Mouse (Mus musculus) lung, embryonic 16.5 days (tissue): ENCODE data around the gene Mrgprh. TPM values are rescaled to one million over a fixed set of nuclear protein-coding genes. Genes with fewer than 3 reads are reported as not detected.

Source experiments
- ATAC-seq: fragments of 200-750 bp; cut with Nextera tagmentation; 2 replicates; pipeline ENCODE4 v1.8.0; 2017; ENCODE audit warnings: low read depth, mild to moderate bottlenecking, moderate library complexity
- H3K27ac ChIP-seq: fragments of 300-500 bp; sonication (generic); 2 replicates; pipeline ENCODE4 v1.5.1; 2014; ENCODE audit warnings: mild to moderate bottlenecking, control low read depth, low read length
- H3K27me3 ChIP-seq: fragments of 300-500 bp; sonication (generic); 2 replicates; pipeline ENCODE4 v1.6.1; 2014; ENCODE audit warnings: low read depth, low read length, mixed read lengths; ENCODE audit not compliant: control insufficient read depth, insufficient read depth
- H3K36me3 ChIP-seq: fragments of 300-500 bp; sonication (generic); 2 replicates; pipeline ENCODE4 v1.6.1; 2014; ENCODE audit warnings: low read length; ENCODE audit not compliant: control insufficient read depth, insufficient read depth
- H3K4me1 ChIP-seq: fragments of 300-500 bp; sonication (generic); replicated peaks from 2 replicates; pipeline ENCODE4 v1.6.1; 2014; ENCODE audit warnings: low read length, mixed read lengths; ENCODE audit not compliant: control insufficient read depth, insufficient read depth
- H3K4me2 ChIP-seq: fragments of 300-500 bp; sonication (generic); 2 replicates; pipeline ENCODE4 v1.6.1; 2014; ENCODE audit warnings: low read depth, low read length, control low read depth
- H3K4me3 ChIP-seq: fragments of 300-500 bp; sonication (generic); 2 replicates; pipeline ENCODE4 v1.5.1; 2014; ENCODE audit warnings: mild to moderate bottlenecking, low read length, control low read depth
- H3K9ac ChIP-seq: fragments of 300-500 bp; sonication (generic); 2 replicates; pipeline ENCODE4 v1.6.1; 2014; ENCODE audit warnings: low read length, control low read depth
- H3K9me3 ChIP-seq: fragments of 300-500 bp; sonication (generic); 2 replicates; pipeline ENCODE4 v1.6.1; 2016; ENCODE audit warnings: low read length; ENCODE audit not compliant: control insufficient read depth
- WGBS: fragments of 180-500 bp; shearing (Covaris S2); extraction: QIAGEN DNeasy Blood & Tissue Kit; methylation state at CpG from one replicate; pipeline ENCODE4 v1.1.7; 2014; 5-methylcytosine and 5-hydroxymethylcytosine counted together
- polyA plus RNA-seq: library from polyadenylated mRNA; unstranded; fragments of >200 nt; fragmentation: Nextera tagmentation; extraction: Ambion mirVana; gene quantifications from 2 replicates; pipeline ENCODE4 v1.2.1, GENCODE M21; 2015

Mrgprh gene
- polyA plus RNA-seq, 1 experiment from 2014 or later, result not detected

DNA sequence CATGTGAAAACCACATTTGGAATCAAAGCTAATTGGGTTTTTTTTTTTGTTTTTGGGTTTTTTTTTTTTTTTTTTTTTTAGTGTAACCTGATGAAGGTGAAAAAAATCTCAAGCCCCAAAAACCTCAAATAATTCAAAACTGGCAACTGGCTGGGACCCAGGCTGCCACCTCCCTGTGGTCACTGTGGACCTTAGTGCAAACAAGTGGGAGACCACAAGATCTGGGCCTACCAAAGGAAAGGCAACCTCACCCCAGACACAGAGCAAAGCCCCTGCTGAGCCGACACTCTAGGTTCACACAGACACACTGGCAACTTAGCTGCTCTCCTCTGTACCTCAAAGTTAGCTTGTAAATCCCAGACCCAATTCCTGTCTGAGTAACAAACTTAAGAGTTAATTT is 28.5 kb downstream of the Mrgprh start:
- Histone ChIP-seq H3K4me2 (no peak overlapping the region), H3K4me1 (peaks cover 5% of the 10 kb centered on the region; the same call in 1 of the 2 replicates), H3K36me3 (peaks cover 2% of the 10 kb centered on the region; the same call in 1 of the 2 replicates), H3K4me3 (no peak overlapping the region), H3K27ac (0 out of 2 replicates have a peak overlapping the region, but pooled peaks have one; percentile 8), H3K9ac (no peak overlapping the region), H3K27me3 (no peaks in the 10 kb centered on the region), H3K9me3 (no peaks in the 10 kb centered on the region)
- no peak for ATAC-seq
- WGBS, result 70% methylated on average over 1 of the region's 1 CpGs

DNA sequence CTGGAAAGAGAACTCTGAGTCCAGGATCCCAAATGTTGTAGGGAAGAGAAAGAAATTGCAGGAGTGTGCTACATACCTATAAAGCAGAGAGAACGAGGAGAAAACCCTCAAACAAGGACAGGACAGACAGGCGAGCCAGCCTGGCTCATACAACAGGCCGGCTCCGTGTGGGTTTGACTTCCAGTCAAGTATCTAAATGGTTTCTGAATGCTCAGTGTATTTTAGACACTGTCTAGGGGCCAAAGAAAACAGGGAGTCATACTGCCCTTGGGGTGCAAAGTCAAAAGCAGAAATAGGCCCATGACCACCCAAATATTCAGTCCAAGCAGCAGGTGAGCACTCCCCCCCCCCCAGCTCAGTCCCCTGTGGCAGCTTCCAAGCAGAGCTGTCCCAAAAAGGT is 30.0 kb downstream of the Mrgprh start:
- Histone ChIP-seq H3K4me1 (peaks cover 5% of the 10 kb centered on the region; the same call in 1 of the 2 replicates), H3K27me3 (no peaks in the 10 kb centered on the region), H3K27ac (no peak overlapping the region), H3K4me3 (no peak overlapping the region), H3K9me3 (no peaks in the 10 kb centered on the region), H3K9ac (no peak overlapping the region), H3K4me2 (no peak overlapping the region), H3K36me3 (peaks cover 2% of the 10 kb centered on the region; the same call in 1 of the 2 replicates)
- no peak for ATAC-seq
- 89% methylated on average over 4 of the region's 4 CpGs for WGBS

DNA sequence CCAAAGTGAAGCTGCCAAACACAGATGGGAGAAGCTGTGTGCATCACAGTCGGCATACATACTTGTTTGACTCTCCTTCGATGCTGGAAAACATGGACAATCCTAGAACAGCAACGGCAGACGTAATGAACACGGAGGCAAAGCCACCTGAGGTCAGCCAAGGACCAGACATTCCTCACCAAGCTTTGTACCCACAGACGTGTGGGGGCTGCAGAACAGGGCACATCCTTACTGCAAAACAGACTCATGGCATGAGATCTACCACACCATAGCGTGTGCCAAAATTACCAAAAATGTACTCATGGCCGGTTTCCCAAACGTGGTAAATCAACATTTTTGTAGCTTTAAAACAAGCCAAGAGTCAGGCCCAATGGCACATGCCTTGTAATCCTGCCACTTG is 30.6 kb downstream of the Mrgprh start:
- H3K9ac ChIP-seq, result no peak overlapping the region
- H3K27ac ChIP-seq, result no peak overlapping the region
- no peak for ATAC-seq
- H3K27me3 ChIP-seq, result no peaks in the 10 kb centered on the region
- H3K9me3 ChIP-seq, result no peaks in the 10 kb centered on the region
- WGBS, result 88% methylated on average over 9 of the region's 9 CpGs
- no peak overlapping the region for H3K4me2 ChIP-seq
- H3K4me3 ChIP-seq, result no peak overlapping the region
- H3K4me1 ChIP-seq, result peaks cover 5% of the 10 kb centered on the region; the same call in 1 of the 2 replicates
- H3K36me3 ChIP-seq, result peaks cover 2% of the 10 kb centered on the region; the same call in 1 of the 2 replicates

DNA sequence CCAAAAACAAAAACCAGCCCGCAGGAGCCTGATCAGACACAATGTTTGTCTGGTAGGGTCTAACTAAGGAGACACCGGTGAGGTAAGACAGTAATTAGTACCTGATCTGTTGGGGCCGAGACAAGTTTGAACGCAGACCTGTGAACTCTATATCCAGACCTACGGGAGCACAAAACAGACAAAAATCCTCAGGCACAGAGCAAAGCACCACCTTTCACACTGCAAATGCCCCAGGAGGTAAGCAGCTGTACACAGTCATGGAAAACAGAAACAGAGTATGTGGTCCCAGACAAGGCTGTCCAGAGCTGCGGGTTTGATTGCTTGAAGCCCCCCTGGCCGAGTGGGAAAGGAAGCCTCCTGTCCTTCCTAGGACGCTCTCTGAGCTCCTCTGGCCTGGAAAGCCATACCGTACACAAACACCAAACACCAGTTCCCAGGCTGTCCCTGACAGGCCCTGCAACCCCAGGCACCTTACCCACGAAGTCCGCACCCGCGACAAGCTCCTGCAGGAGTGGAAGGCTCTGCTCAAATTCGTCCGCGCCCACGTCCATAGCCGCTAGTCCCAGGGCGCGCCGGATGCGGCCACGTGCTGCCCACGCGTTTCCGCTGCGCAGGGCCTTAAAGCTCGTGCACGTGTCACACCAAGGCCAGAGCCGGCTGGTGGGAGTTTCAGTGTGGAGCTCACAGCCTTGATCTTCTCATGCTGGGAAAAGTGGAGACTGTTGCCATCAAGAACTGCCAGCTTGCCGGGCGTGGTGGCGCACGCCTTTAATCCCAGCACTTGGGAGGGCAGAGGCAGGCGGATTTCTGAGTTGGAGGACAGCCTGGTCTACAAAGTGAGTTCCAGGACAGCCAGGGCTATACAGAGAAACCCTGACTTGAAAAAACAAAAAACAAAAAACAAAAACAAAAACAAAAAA is 33.8 kb downstream of the Mrgprh start, which contains the start of gene Pnldc1:
Gene Pnldc1 (minus strand): TSS at position 870 of the 920 bp plus-strand sequence.
- no peak within 1 kb of the TSS for H3K4me3 ChIP-seq
- no peak within 1 kb of the TSS for H3K9ac ChIP-seq
- no peaks in the 10 kb centered on the region for H3K9me3 ChIP-seq
- H3K36me3 ChIP-seq, result peaks cover 26% of the 10 kb centered on the region
- H3K4me2 ChIP-seq, result no peak within 1 kb of the TSS
- H3K27ac ChIP-seq, result no peak within 1 kb of the TSS
- no peaks in the 10 kb centered on the region for H3K27me3 ChIP-seq
- 75% methylated on average over 35 of the region's 35 CpGs for WGBS
- ATAC-seq, result no peak
- H3K4me1 ChIP-seq, result no peaks in the 10 kb centered on the region

DNA sequence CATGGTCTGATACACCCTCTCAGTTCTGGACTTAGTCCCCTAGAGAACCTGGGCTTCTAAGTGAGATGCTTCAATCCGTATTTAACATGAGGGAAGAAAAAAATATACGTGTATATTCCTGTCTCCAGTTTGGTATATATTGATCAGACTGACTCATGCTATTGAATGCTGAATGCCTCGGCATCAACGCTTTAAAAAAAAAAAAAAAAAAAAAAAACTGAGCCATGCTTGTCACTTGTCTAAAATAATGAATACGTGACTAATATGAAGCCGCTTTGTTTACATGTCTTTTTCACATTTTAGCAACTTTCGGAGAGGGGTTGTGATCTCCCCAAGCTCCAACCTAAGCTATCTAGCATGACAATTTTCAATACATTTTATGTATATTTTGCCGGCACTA is 34.6 kb downstream of the Mrgprh start:
- Histone ChIP-seq H3K4me3 (no peak overlapping the region), H3K27ac (no peak overlapping the region), H3K4me2 (no peak overlapping the region), H3K27me3 (no peaks in the 10 kb centered on the region), H3K36me3 (peaks cover 26% of the 10 kb centered on the region), H3K9me3 (no peaks in the 10 kb centered on the region), H3K4me1 (no peaks in the 10 kb centered on the region; the same call in 1 of the 2 replicates), H3K9ac (no peak overlapping the region)
- 84% methylated on average over 8 of the region's 8 CpGs for WGBS
- no peak for ATAC-seq

DNA sequence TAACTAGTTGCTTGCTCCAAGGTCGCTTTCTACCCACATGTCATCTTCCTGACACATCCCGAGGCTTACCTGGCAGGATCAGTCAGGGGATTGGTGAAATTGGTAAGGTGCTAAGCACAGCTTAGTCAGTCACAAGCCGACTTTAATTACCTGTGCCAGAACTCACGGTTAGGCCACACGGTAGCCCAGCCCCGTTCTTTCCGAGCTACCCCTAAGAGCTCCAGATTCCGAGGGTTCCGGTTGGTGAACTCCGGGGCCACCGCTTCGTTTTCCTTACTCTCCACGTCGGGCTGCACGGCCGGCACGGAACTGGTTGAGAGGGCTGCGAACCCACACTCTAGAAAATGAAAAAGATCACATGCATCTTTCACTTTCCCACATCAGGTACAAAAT is 39.6 kb downstream of the Mrgprh start, which contains the start of gene Tcp1:
Gene Tcp1 (plus strand): TSS at position 214 of the 393 bp plus-strand sequence.
- H3K36me3 ChIP-seq, result peaks cover 38% of the 10 kb centered on the region
- peak within 1 kb of the TSS; percentile 92 for H3K27ac ChIP-seq
- ATAC-seq, result no peak
- H3K9me3 ChIP-seq, result no peaks in the 10 kb centered on the region
- H3K27me3 ChIP-seq, result no peaks in the 10 kb centered on the region
- H3K4me2 ChIP-seq, result peak within 1 kb of the TSS; percentile 72
- peak within 1 kb of the TSS; percentile 99 for H3K4me3 ChIP-seq
- peaks cover 4% of the 10 kb centered on the region; the same call in 1 of the 2 replicates for H3K4me1 ChIP-seq
- WGBS, result under 1% methylated on average over 18 of the region's 18 CpGs
- peak within 1 kb of the TSS; percentile 98 for H3K9ac ChIP-seq

DNA sequence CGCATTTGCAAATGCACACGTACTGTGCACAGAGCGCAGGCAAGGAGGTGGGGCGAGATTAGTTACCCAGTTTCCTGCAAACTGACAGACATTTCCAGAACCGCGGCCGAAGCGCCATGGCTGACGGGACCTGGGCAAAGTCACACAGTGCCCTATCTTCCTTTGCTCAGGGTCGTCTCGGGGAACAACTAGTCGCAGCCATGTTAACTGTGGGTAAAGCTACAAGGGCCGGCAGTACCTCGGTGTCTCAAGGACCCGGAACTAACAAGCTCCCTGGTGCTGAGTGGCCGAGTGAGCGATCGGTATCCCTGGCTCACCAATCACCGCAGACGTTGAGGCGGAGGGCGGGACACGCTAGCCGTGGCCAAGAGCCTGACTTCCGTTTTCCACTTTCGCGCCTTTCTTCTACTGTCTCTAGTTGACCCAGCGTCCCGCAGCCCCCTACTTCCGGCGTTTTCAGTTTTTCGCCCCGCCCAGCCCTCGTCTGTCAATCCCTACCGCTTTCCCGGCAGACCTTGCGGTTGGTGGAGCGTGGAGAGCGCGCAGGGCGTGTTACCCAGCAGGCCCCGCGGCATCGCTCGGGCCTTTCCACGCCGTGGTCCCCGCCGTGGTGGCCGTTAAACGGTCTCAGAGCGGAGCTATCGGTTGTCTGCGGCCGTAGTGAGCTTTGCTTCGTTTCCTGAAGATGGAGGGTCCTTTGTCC is 40.2 kb downstream of the Mrgprh start, which contains the start of gene Mrpl18:
Gene Mrpl18 (minus strand): TSS at position 465 of the 703 bp plus-strand sequence.
- peak; percentile 99 for ATAC-seq
- Histone ChIP-seq H3K27me3 (no peaks in the 10 kb centered on the region), H3K27ac (peak within 1 kb of the TSS; percentile 92), H3K4me2 (peak within 1 kb of the TSS; percentile 72), H3K9ac (peak within 1 kb of the TSS; percentile 98), H3K36me3 (peaks cover 42% of the 10 kb centered on the region), H3K4me1 (peaks cover 4% of the 10 kb centered on the region; the same call in 1 of the 2 replicates), H3K4me3 (peak within 1 kb of the TSS; percentile 99), H3K9me3 (no peaks in the 10 kb centered on the region)
- under 1% methylated on average over 56 of the region's 56 CpGs for WGBS

DNA sequence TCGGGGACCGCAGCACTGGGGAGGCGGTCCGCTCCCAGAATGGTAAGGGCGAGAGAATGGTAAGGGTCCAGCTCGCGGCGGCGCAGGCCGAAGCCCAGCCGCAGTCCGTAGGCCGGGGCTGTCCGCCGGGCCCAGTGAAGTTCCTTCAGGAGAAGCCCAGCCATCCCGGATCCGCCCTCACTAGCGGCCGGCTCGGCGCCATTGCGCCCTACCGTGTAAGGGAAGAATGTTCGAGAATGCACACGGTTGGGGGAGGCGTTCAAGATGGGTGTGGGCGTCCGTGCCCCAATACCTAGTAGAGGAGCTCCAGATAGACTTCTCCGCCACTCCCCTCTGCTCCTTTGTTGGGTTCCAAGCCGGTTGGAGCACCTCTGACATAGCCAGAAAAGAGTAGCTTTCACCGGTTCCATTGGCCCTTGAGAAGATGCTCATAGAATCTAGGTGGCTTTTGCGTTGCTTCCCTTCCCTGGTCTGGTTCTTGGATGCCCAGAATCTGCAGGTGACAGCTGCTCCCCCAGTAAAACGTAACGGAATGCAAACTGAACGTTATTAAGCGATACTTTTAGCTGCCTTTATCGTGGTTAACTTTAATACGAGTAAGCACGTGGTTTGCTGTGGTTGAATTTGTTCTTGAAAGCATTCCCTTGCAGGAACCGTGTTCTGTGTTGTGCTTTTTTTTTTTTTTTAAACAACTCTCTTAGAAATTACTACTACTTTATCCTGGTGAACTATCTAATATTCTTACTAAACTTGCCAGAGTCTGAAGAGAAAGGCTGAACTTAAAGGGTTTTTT is 41.0 kb downstream of the Mrgprh start:
- H3K9ac ChIP-seq, result peak overlapping the region; percentile 98
- peak overlapping the region; percentile 55 for H3K4me2 ChIP-seq
- no peaks in the 10 kb centered on the region for H3K9me3 ChIP-seq
- H3K36me3 ChIP-seq, result peaks cover 44% of the 10 kb centered on the region
- H3K4me3 ChIP-seq, result peak overlapping the region; percentile 99
- peaks cover 4% of the 10 kb centered on the region; the same call in 1 of the 2 replicates for H3K4me1 ChIP-seq
- no peaks in the 10 kb centered on the region for H3K27me3 ChIP-seq
- H3K27ac ChIP-seq, result peak overlapping the region; percentile 92
- peak; percentile 53 for ATAC-seq
- under 1% methylated on average over 40 of the region's 40 CpGs for WGBS
